Mouse (Mus musculus): Measurements from ENCODE around the gene Prcd. TPM values are rescaled to one million over a fixed set of nuclear protein-coding genes. Genes with fewer than 3 reads are reported as not detected.

The Prcd gene
- total RNA-seq, 2 experiments from 2014 or later, result 4.1 to 6.0 TPM

GRCm38 (mm10) chr11:116625081-116626000 is 28.0 kb upstream of the Prcd start:
- peak; percentile 72 for DNase-seq

GRCm38 (mm10) chr11:116626299-116627071 is 26.8 kb upstream of the Prcd start, which contains the start of gene Rhbdf2:
Rhbdf2 (minus strand) TSS chr11:116627019.
- no peak for DNase-seq

- DNase-seq, result no peak
Observed at GRCm38 (mm10) chr11:116627072-116628020, 26.0 kb upstream of the Prcd start.

GRCm38 (mm10) chr11:116628712-116629111 is 24.6 kb upstream of the Prcd start:
- peak; percentile 94 for DNase-seq

- no peak for DNase-seq
Observed at GRCm38 (mm10) chr11:116629472-116629871, 23.9 kb upstream of the Prcd start.

GRCm38 (mm10) chr11:116630171-116630965 is 23.0 kb upstream of the Prcd start:
- no peak for DNase-seq

GRCm38 (mm10) chr11:116632962-116633361 is 20.4 kb upstream of the Prcd start:
- DNase-seq, result no peak

- DNase-seq, result peak; percentile 30
Observed at GRCm38 (mm10) chr11:116636607-116637006, 16.7 kb upstream of the Prcd start.

GRCm38 (mm10) chr11:116641168-116641567 is 12.2 kb upstream of the Prcd start:
- DNase-seq, result peak; percentile 69

GRCm38 (mm10) chr11:116641731-116642130 is 11.6 kb upstream of the Prcd start:
- peak; percentile 20 for DNase-seq

- DNase-seq, result peak; percentile 94
Observed at GRCm38 (mm10) chr11:116642681-116643578, 10.4 kb upstream of the Prcd start.

- peak; percentile 19 for DNase-seq
Observed at GRCm38 (mm10) chr11:116643579-116644224, 9.6 kb upstream of the Prcd start.

GRCm38 (mm10) chr11:116644225-116645112 is 8.9 kb upstream of the Prcd start:
- DNase-seq, result peak; percentile 30

GRCm38 (mm10) chr11:116645446-116646110 is 7.8 kb upstream of the Prcd start:
- DNase-seq, result peak; percentile 7

- DNase-seq, result peak; percentile 20
Observed at GRCm38 (mm10) chr11:116646136-116646535, 7.2 kb upstream of the Prcd start.

- peak; percentile 1 for DNase-seq
Observed at GRCm38 (mm10) chr11:116646771-116647170, 6.6 kb upstream of the Prcd start.

GRCm38 (mm10) chr11:116647340-116647991 is 5.9 kb upstream of the Prcd start:
- peak; percentile 45 for DNase-seq
